Mouse (Mus musculus) bone marrow macrophage, adult 2 months (primary cell): ENCODE results near the gene Erc1. TPM values are rescaled to one million over a fixed set of nuclear protein-coding genes. Genes with fewer than 3 reads are reported as not detected.
A peak's percentile ranks its signal among the peaks of the same experiment; 100 is the strongest.

Experiments used
- H3K27ac ChIP-seq: 2 replicates; pipeline ENCODE4 v1.5.1; 2012; ENCODE audit warnings: low read depth, low read length; ENCODE audit not compliant: insufficient read depth
- H3K4me1 ChIP-seq: 2 replicates; pipeline ENCODE4 v1.6.1; 2012; ENCODE audit warnings: low read length; ENCODE audit not compliant: control insufficient read depth, insufficient read depth
- H3K4me3 ChIP-seq: 2 replicates; pipeline ENCODE4 v1.5.1; 2012; ENCODE audit warnings: mild to moderate bottlenecking, low read length, moderate library complexity; ENCODE audit not compliant: insufficient read depth
- CTCF ChIP-seq: IDR thresholded peaks from 2 replicates; pipeline ENCODE4 v1.5.1; 2012; ENCODE audit warnings: low read depth, mild to moderate bottlenecking, low read length, moderate library complexity
- POLR2A ChIP-seq: IDR thresholded peaks from 2 replicates; pipeline ENCODE4 v1.6.1; 2012; ENCODE audit warnings: mild to moderate bottlenecking, low read depth, low read length, borderline replicate concordance
- polyA plus RNA-seq: library from polyadenylated mRNA; stranded (reverse); fragments of >200 nt; gene quantifications from 2 replicates; pipeline ENCODE4 v1.2.4, GENCODE M21; 2012; ENCODE audit not compliant: missing spikeins, insufficient read depth, insufficient read length

Erc1 gene
- polyA plus RNA-seq, 1 experiment, result 9.9 TPM

DNA sequence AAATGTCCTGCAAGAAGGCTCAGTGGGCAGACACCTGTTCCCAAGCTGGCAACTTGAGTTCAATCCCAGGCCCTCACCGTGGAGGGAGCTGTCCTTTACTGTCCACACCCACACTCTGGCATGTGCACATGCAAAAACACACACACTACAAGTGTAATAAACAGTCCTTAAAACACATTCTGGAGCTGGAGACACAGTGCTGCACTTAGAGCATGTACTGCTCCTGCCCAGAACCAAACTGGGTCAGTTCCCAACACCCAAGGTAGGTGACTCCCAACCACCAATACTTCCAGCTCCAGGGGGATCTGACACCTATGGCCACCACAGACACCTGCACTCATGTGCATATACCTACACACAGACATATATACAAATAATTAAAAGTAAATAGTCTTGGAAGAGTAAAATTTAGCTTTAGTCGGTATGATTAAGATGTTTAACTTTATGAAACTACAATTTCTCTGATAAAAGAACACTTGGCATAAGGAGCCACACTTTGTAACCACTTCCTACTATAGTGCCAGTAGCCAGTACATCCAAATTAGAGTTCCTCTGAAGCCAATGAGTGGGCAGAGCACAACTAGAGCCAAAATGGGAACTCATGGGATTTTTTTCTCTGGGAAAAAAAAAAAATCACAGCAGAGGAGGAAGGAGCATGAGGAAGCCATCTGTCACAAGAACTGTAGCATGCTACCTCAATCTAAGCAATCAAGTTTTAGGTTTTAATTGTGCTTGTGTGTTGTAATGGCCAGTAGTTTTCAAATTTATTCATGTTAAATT, 39.1 kb downstream of the Erc1 start:
- no peak for TF ChIP-seq CTCF
- TF ChIP-seq POLR2A, result no peak

DNA sequence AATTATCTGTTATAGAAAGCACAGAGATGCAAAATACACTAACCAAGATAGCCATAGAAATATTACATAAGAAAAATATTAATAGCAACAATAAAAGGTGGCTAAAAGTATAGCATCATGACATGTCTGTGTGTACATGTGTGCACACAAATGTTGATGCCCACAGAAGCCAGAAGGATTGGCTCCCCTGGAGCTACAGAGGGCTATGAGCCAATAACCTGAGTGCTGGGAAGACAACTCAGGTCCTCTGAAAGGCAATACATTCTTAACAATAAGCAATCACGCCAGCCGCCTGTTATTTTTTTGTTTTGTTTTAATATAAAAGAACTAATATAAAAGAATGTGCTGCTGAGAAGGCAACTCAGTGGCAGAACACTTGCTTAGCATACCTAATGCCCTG, 44.7 kb downstream of the Erc1 start:
- H3K27ac ChIP-seq, result no peak overlapping the region
- no peak for TF ChIP-seq POLR2A
- H3K4me1 ChIP-seq, result no peaks in the 10 kb centered on the region
- H3K4me3 ChIP-seq, result no peak overlapping the region

More for the DNA sequence above, 39.1 kb downstream of the Erc1 start:
- Histone ChIP-seq H3K4me1 (peaks cover 16% of the 10 kb centered on the region), H3K27ac (0 out of 2 replicates have a peak overlapping the region, but pooled peaks have one; percentile 9), H3K4me3 (no peak overlapping the region)

DNA sequence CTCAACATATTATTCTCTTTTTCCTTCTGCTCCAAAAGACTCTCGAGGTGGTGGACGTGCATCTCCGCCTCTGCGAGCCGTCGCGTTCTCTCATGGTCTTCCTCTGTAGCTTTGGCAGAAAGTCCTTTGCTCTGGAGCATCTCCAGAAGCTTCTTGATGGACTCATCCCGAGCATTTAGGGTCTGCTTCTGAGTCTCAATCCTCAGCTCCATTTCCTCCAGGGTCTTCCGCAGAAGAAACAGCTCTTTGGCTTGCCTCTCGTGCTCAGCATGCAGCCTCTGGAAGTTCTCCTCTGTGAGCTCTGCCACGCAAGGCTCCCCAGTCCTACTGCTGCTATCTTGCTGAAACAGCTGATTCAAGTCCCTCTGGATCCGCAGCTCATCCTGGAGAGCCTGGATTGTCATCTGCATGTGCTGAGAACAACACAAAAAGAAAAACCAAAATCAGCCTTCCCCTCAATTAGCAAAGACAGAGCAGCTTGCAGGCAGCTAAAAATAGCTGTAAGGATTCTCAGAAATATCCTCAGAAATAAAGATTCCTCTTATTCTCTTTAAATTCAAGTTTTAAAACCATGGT, 51.0 kb downstream of the Erc1 start:
- H3K4me1 ChIP-seq, result no peaks in the 10 kb centered on the region
- H3K27ac ChIP-seq, result no peak overlapping the region
- TF ChIP-seq CTCF (no peak), POLR2A (no peak)
- no peak overlapping the region for H3K4me3 ChIP-seq

DNA sequence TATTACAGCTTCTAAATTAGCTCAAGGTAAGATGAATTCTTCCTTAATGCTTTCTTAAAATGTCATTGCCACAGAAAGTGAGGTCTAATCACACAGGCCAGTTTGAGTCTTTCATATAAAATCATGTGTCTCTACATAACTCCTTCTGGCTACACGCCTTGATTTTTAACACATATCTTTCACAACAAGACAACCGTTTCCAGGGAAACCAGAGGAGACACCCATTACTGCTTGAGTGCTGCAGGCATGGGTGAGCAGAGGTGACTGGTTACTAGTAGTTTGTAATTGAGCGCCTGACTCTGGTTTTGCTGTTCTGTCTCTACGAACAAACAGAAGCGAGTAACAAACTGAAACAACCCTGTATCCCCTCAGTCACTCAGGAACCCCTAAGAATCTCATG, 51.7 kb downstream of the Erc1 start:
- H3K4me3 ChIP-seq, result no peak overlapping the region
- H3K4me1 ChIP-seq, result no peaks in the 10 kb centered on the region
- no peak for TF ChIP-seq POLR2A
- TF ChIP-seq CTCF, result no peak
- no peak overlapping the region for H3K27ac ChIP-seq

DNA sequence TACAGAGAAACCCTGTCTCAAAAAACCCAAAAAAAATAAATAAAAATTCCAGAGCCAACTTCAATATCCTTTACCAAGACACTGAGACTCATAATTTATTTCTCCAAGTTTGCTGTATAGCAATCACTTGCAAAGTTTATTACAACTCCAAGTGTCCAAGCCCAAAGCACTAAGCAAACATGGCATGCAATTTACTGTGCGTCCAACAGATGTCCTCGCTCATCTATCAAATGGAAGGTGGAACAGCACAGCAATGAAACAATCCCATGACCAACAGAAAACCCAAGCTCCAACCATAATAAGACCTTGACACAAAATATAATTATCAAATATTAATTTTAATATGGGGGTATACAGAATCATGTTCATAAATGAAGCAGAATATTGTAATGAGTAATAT, 55.4 kb downstream of the Erc1 start:
- Histone ChIP-seq H3K4me1 (no peaks in the 10 kb centered on the region), H3K27ac (no peak overlapping the region), H3K4me3 (no peak overlapping the region)
- TF ChIP-seq POLR2A (no peak), CTCF (no peak)

DNA sequence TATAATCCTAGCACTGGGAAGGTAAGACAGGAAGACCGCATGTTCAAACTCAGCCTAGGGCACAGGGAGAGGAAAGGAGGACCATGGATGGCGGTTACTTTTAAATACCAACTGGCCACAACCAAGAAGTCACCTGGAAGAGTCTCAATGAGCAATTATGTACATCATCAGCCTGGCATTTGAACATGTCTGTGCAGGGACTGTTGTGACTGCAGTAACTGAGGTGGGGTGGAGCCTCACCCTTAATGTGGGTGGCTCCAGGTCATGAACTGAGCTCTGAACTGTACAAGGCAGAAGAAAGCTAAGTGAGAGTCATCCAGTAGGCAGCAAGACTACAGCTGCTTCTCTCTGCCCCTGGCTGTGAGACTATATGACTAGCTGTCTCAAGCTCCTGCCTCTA, 65.6 kb downstream of the Erc1 start:
- H3K4me3 ChIP-seq, result no peak overlapping the region
- H3K27ac ChIP-seq, result no peak overlapping the region
- no peaks in the 10 kb centered on the region for H3K4me1 ChIP-seq
- TF ChIP-seq CTCF (no peak), POLR2A (no peak)

DNA sequence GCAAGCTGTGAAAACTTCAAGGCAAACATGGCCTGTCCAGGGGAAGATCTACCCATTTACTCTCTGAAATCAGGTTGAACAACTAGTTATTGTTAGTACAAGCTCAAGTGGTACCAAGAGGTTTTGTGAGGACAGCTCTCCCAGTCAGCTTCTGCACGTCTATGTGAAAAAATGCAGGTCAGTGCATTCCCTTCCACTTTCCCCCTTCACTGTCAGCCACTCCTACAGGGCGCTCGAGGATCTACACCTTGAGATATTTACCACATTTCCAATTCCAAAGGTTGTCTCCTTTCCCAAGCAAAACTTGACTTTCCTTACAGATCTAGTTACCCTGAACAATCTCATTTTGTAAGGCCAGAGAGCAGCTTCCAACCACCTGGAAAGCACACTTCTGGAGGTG, 66.9 kb downstream of the Erc1 start:
- no peaks in the 10 kb centered on the region for H3K4me1 ChIP-seq
- no peak overlapping the region for H3K4me3 ChIP-seq
- TF ChIP-seq CTCF, result no peak
- no peak for TF ChIP-seq POLR2A
- no peak overlapping the region for H3K27ac ChIP-seq

DNA sequence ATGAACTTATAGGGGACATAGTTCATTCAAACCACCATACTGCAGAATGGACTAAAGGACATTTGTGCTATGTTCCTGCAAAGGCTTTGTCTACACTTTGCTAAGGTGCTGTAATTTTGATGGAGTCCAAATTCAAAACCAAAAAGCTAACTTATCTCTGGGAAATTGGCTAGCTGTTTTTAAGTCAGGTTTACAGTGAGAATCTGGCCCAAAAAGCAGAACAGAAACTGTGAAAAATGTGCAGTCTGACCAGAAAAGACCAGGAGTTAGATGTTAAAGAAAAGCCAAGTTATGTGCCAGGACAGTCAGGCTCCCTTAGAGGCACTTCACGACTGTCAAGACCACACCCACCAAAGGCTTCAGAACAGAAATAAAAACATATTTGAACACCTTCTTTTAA, 79.2 kb downstream of the Erc1 start:
- H3K4me3 ChIP-seq, result no peak overlapping the region
- no peak for TF ChIP-seq CTCF
- H3K27ac ChIP-seq, result no peak overlapping the region
- H3K4me1 ChIP-seq, result peaks cover 3% of the 10 kb centered on the region; the same call in 1 of the 2 replicates

DNA sequence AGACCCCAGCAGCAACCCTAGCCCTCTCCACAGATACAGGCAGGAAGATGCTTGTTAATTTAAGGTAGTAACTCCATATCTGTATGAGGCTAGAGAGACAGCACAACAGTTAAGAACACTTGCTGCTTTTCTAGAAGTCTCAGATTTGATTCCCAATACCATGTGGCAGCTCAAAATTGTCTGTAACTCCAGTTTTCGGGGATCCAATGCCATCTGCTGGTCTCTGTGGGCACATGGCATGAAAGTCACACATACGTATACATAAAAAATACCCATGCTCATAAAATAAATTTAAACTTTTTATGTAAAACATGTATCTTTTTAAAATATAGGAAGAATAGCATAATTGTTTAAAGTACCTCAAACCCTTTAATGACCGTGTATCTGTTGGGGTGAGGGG, 83.6 kb downstream of the Erc1 start:
- Histone ChIP-seq H3K4me3 (no peak overlapping the region), H3K4me1 (peaks cover 3% of the 10 kb centered on the region; the same call in 1 of the 2 replicates), H3K27ac (no peak overlapping the region)
- TF ChIP-seq CTCF (no peak), POLR2A (no peak)

DNA sequence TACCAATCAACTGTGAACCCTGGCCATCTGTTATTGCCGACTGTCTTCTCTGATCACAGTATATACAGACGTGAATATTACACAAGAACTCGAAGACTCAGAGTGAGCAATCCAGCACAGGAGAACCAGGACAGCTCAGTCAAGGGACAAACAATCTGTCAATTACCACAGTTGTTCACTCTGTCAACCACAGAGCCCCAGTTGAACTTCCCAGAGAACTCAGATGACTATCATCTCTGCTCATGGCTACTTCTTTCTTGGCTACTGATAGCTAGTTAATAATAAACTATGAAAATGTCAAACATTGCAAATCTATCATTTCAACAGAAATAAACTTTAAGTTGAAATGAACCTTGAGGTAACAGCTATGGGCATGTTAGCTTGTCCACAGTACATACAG, 88.1 kb downstream of the Erc1 start:
- Histone ChIP-seq H3K4me3 (no peak overlapping the region), H3K4me1 (no peaks in the 10 kb centered on the region), H3K27ac (no peak overlapping the region)
- no peak for TF ChIP-seq POLR2A

DNA sequence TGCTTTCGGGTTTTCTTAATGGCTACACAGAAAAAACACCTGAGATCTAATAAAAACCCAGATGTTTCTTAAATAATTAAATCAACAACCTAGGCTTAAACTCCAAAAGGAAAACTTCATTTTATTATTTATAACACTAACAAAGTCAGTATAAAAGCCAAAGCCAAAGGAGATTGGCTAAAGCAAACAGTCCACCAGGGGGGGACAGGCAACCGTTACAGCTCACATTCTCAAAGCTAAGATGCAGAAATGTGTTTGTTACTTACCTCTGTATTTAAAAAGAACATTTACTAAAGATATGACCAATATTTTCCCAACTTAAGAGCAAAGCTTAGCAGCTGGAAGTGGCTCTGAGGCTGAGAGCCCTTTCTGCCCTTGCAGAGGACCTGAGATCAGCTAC, 89.5 kb downstream of the Erc1 start:
- no peak overlapping the region for H3K27ac ChIP-seq
- TF ChIP-seq CTCF (no peak), POLR2A (no peak)
- no peak overlapping the region for H3K4me3 ChIP-seq
- H3K4me1 ChIP-seq, result no peaks in the 10 kb centered on the region
